Mouse (Mus musculus) erythroblast, embryonic 14.5 days (primary cell): ENCODE measurements around the gene Hoxb6.

ENCODE experiments used
- GATA1 ChIP-seq: IDR thresholded peaks from 2 replicates; pipeline ENCODE4 v1.6.1; 2012; ENCODE audit warnings: low read length, inconsistent platforms, mixed read lengths
- TAL1 ChIP-seq: IDR thresholded peaks from 3 replicates; pipeline ENCODE4 v1.6.1; 2012; ENCODE audit warnings: low read length, inconsistent platforms, mixed read lengths

- TF ChIP-seq GATA1 (no peak), TAL1 (no peak)
Observed at GRCm38 (mm10) chr11:96350341-96350624, 58.0 kb downstream of the Hoxb6 start, which contains the start of gene Hoxb2.
